Mouse (Mus musculus) activated CD4-positive, CD25-positive, alpha-beta regulatory T cell, adult 9 weeks (primary cell): ENCODE results near the gene Atp5mpl. TPM values are rescaled to one million over a fixed set of nuclear protein-coding genes. Genes with fewer than 3 reads are reported as not detected.

Experiments used
- polyA plus RNA-seq: library from polyadenylated mRNA; unstranded; fragments of 100-300 nt; shearing (Covaris generic); gene quantifications from one replicate; pipeline ENCODE4 v1.2.1, GENCODE M21; 2017

Gene Atp5mpl
- 242 TPM for polyA plus RNA-seq

DNA sequence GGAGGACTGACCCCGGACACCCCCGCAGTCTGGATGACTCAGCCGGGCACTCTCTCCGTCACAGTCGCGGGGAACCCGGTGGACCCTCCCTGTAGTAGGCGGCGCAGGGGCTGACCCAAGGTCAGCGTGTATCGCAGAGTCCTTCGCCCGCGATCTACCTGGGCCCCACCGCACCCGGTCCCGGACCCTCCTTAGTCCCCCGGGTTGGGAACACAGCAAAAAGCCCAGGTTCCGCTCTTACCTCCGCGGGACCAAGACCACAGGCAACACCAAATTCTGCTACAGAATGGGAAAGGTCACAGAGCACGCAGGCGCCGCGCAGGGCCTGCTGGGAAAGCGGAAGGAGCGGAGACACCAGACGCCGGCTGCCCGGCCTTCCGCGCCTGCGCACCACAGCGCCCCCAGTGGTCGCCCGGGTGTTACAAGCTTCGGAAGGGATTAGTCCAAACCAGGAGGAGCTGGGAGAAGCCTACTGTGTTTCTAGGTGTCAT is at the start of gene Atp5mpl:
Atp5mpl (minus strand) TSS at position 295 of the 491 bp plus-strand sequence.

DNA sequence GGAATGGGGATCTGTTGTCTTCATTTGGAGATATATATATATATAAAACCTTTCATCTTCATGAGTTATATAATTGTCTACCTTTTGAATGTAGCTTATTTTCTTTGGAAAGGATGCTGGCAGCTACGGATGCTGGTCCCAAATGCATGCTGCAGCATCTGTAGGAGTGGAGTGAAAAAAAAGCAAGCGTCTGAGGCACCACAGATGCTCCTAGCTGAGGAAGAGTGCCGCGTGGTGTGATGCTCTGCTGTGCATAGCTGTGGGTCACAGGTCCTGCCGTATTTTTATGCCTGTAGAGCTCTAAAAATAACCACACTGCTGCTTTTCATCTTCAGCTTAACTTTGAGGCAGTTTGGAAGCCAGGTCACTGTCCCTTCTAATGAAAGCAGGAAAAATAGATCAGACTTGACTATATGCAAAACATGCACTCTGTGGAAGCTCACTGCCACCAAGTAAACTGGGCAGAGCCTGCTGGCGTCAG is 14.2 kb upstream of the Atp5mpl start, which contains the start of gene Rd3l:
Rd3l (minus strand) TSS at position 431 of the 481 bp plus-strand sequence.

DNA sequence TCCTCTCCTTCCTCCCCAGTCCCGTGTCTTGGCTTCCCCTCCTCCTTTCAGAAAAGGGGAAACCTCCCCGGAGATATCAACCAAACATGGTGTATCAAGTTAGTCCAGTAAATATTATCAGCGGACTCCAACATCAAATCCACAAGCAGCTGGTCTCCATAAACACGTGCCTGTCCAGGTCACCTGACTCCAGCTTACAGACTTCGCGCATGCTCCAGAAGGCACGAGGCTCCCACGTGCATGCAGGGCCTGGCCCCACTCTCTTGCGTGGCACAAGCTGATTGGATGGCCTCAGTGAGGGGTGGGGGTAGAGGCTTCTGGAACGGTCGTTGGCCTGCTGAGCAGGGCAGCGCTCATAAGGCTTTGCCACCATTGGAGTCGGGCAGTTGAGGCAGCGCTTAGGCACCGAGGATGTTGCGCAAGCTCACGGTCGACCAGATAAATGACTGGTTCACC is 4.5 kb upstream of the Atp5mpl start, which contains the start of gene Tdrd9:
Tdrd9 (plus strand) TSS at position 329 of the 456 bp plus-strand sequence.

Other genes with a start within 250 kb of the Atp5mpl start
- gene Klc1, start 208.1 kb downstream of the Atp5mpl start, polyA plus RNA-seq = 19.3 TPM
- 4.5 TPM for gene Xrcc3, start 153.1 kb downstream of the Atp5mpl start, polyA plus RNA-seq
- 10.0 TPM for gene Zfyve21, start 152.8 kb downstream of the Atp5mpl start, polyA plus RNA-seq
- gene Ppp1r13b, start 58.9 kb downstream of the Atp5mpl start, polyA plus RNA-seq = 4.6 TPM
- not detected for gene Tdrd9, start 4.6 kb upstream of the Atp5mpl start, polyA plus RNA-seq
- gene Rd3l, start 14.3 kb upstream of the Atp5mpl start, polyA plus RNA-seq = not detected
- not detected for gene Aspg, start 139.7 kb upstream of the Atp5mpl start, polyA plus RNA-seq
- gene Kif26a, start 179.2 kb upstream of the Atp5mpl start, polyA plus RNA-seq = not detected